Mouse (Mus musculus) heart, embryonic 13.5 days (tissue): ENCODE measurements around the gene Vsig2. TPM values are rescaled to one million over a fixed set of nuclear protein-coding genes. Genes with fewer than 3 reads are reported as not detected.
A peak's percentile ranks its signal among the peaks of the same experiment; 100 is the strongest.

ENCODE experiments used
- ATAC-seq: fragments of 200-750 bp; cut with Nextera tagmentation; 2 replicates; pipeline ENCODE4 v1.8.0; 2017; ENCODE audit warnings: moderate TSS enrichment; ENCODE audit not compliant: insufficient number of reproducible peaks, low FRiP score, low TSS enrichment; ENCODE audit errors: extremely low read depth
- H3K27ac ChIP-seq: fragments of 300-500 bp; sonication (generic); replicated peaks from 2 replicates; pipeline ENCODE4 v1.5.1; 2015; ENCODE audit warnings: moderate library complexity, mild to moderate bottlenecking, inconsistent platforms
- H3K27me3 ChIP-seq: fragments of 300-500 bp; sonication (generic); replicated peaks from 2 replicates; pipeline ENCODE4 v1.6.1; 2015; ENCODE audit warnings: mild to moderate bottlenecking, inconsistent platforms
- H3K36me3 ChIP-seq: fragments of 300-500 bp; sonication (generic); 2 replicates; pipeline ENCODE4 v1.6.1; 2015; ENCODE audit warnings: mild to moderate bottlenecking, inconsistent platforms
- H3K4me1 ChIP-seq: fragments of 300-500 bp; sonication (generic); 2 replicates; pipeline ENCODE4 v1.6.1; 2015; ENCODE audit warnings: inconsistent platforms
- H3K4me2 ChIP-seq: fragments of 300-500 bp; sonication (generic); 2 replicates; pipeline ENCODE4 v1.6.1; 2015; ENCODE audit warnings: inconsistent platforms, mild to moderate bottlenecking, moderate library complexity
- H3K4me3 ChIP-seq: fragments of 300-500 bp; sonication (generic); 2 replicates; pipeline ENCODE4 v1.5.1; 2015; ENCODE audit warnings: moderate library complexity, mild to moderate bottlenecking, inconsistent platforms
- H3K9ac ChIP-seq: fragments of 300-500 bp; sonication (generic); 2 replicates; pipeline ENCODE4 v1.6.1; 2015; ENCODE audit warnings: inconsistent platforms, mild to moderate bottlenecking, moderate library complexity
- H3K9me3 ChIP-seq: fragments of 300-500 bp; sonication (generic); 2 replicates; pipeline ENCODE4 v1.6.1; 2016; ENCODE audit warnings: inconsistent platforms
- WGBS: fragments of 180-500 bp; shearing (Covaris S2); methylation state at CpG from one replicate; pipeline ENCODE4 v1.1.7; 2015; ENCODE audit warnings: mixed read lengths; 5-methylcytosine and 5-hydroxymethylcytosine counted together
- polyA plus RNA-seq: library from polyadenylated mRNA; unstranded; fragments of >200 nt; fragmentation: Nextera tagmentation; extraction: Ambion mirVana; gene quantifications from 2 replicates; pipeline ENCODE4 v1.2.1, GENCODE M21; 2015

Gene Vsig2
- polyA plus RNA-seq = 1.4 and 1.6 TPM in 2 replicates

- WGBS = 46% methylated on average over 23 of the region's 23 CpGs
- peaks cover 10% of the 10 kb centered on the region; the same call in 1 of the 2 replicates for H3K36me3 ChIP-seq
- H3K4me1 ChIP-seq = peaks cover 35% of the 10 kb centered on the region
- H3K4me3 ChIP-seq = no peak within 1 kb of the TSS
- 0 out of 2 replicates have a peak within 1 kb of the TSS, but pooled peaks have one; percentile 12 for H3K27ac ChIP-seq
- ATAC-seq = no peak
- H3K27me3 ChIP-seq = peaks cover 16% of the 10 kb centered on the region; the same call in 1 of the 2 replicates
- H3K4me2 ChIP-seq = peak within 1 kb of the TSS; percentile 11; the same call in 1 of the 2 replicates
- no peak within 1 kb of the TSS for H3K9ac ChIP-seq
- no peaks in the 10 kb centered on the region for H3K9me3 ChIP-seq
Observed at GRCm38 (mm10) chr9:37539170-37540025, at the start of gene Vsig2. Gene Vsig2 (plus strand): TSS chr9:37539255.

- Histone ChIP-seq H3K36me3 (peaks cover 17% of the 10 kb centered on the region), H3K27ac (peak overlapping the region; percentile 100)
- 0% methylated on average over 74 of the region's 75 CpGs for WGBS
Observed at GRCm38 (mm10) chr9:37489446-37490120, 49.5 kb upstream of the Vsig2 start.

GRCm38 (mm10) chr9:37495761-37496160 lies 43.3 kb upstream of the Vsig2 start:
- Histone ChIP-seq H3K9ac (no peak overlapping the region), H3K4me2 (no peak overlapping the region), H3K27ac (no peak overlapping the region), H3K4me1 (peaks cover 24% of the 10 kb centered on the region), H3K4me3 (no peak overlapping the region), H3K36me3 (peaks cover 17% of the 10 kb centered on the region), H3K27me3 (no peaks in the 10 kb centered on the region), H3K9me3 (no peaks in the 10 kb centered on the region)
- 65% methylated on average over 3 of the region's 3 CpGs for WGBS
- no peak for ATAC-seq

More at GRCm38 (mm10) chr9:37489446-37490120, 49.5 kb upstream of the Vsig2 start:
- Histone ChIP-seq H3K9me3 (no peaks in the 10 kb centered on the region), H3K4me2 (peak overlapping the region; percentile 83), H3K4me3 (peak overlapping the region; percentile 97), H3K9ac (peak overlapping the region; percentile 98), H3K27me3 (no peaks in the 10 kb centered on the region), H3K4me1 (peaks cover 23% of the 10 kb centered on the region)
- ATAC-seq = peak; percentile 67

GRCm38 (mm10) chr9:37496325-37496724 lies 42.7 kb upstream of the Vsig2 start:
- H3K9ac ChIP-seq = no peak overlapping the region
- peaks cover 17% of the 10 kb centered on the region for H3K36me3 ChIP-seq
- no peak for ATAC-seq
- no peak overlapping the region for H3K27ac ChIP-seq
- no peak overlapping the region for H3K4me2 ChIP-seq
- no peaks in the 10 kb centered on the region for H3K27me3 ChIP-seq
- peaks cover 20% of the 10 kb centered on the region for H3K4me1 ChIP-seq
- H3K9me3 ChIP-seq = no peaks in the 10 kb centered on the region
- H3K4me3 ChIP-seq = no peak overlapping the region

- Histone ChIP-seq H3K27me3 (no peaks in the 10 kb centered on the region), H3K4me2 (no peak overlapping the region), H3K9me3 (no peaks in the 10 kb centered on the region), H3K9ac (no peak overlapping the region), H3K4me1 (peaks cover 13% of the 10 kb centered on the region; the same call in 1 of the 2 replicates), H3K4me3 (no peak overlapping the region), H3K27ac (no peak overlapping the region), H3K36me3 (no peaks in the 10 kb centered on the region)
- 65% methylated on average over 3 of the region's 3 CpGs for WGBS
- no peak for ATAC-seq
Observed at GRCm38 (mm10) chr9:37500201-37500600, 38.9 kb upstream of the Vsig2 start.

GRCm38 (mm10) chr9:37501170-37501569 lies 37.9 kb upstream of the Vsig2 start:
- 94% methylated on average over 1 of the region's 1 CpGs for WGBS
- H3K9me3 ChIP-seq = no peaks in the 10 kb centered on the region

GRCm38 (mm10) chr9:37504348-37504747 lies 34.7 kb upstream of the Vsig2 start:
- Histone ChIP-seq H3K4me3 (no peak overlapping the region), H3K36me3 (no peaks in the 10 kb centered on the region), H3K9ac (no peak overlapping the region), H3K27ac (no peak overlapping the region), H3K27me3 (no peaks in the 10 kb centered on the region), H3K4me2 (no peak overlapping the region), H3K4me1 (0 out of 2 replicates have a peak, but pooled peaks cover 3% of the 10 kb centered on the region), H3K9me3 (no peaks in the 10 kb centered on the region)
- no peak for ATAC-seq

More at GRCm38 (mm10) chr9:37501170-37501569, 37.9 kb upstream of the Vsig2 start:
- Histone ChIP-seq H3K9ac (no peak overlapping the region), H3K36me3 (no peaks in the 10 kb centered on the region), H3K4me2 (no peak overlapping the region), H3K4me1 (peaks cover 9% of the 10 kb centered on the region; the same call in 1 of the 2 replicates), H3K27me3 (no peaks in the 10 kb centered on the region), H3K4me3 (no peak overlapping the region), H3K27ac (no peak overlapping the region)
- ATAC-seq = no peak

GRCm38 (mm10) chr9:37506023-37506422 lies 33.0 kb upstream of the Vsig2 start:
- no peaks in the 10 kb centered on the region for H3K27me3 ChIP-seq
- no peak overlapping the region for H3K27ac ChIP-seq
- no peaks in the 10 kb centered on the region for H3K36me3 ChIP-seq
- H3K4me1 ChIP-seq = no peaks in the 10 kb centered on the region
- ATAC-seq = no peak
- WGBS = 91% methylated on average over 1 of the region's 1 CpGs
- no peak overlapping the region for H3K4me3 ChIP-seq
- no peak overlapping the region for H3K9ac ChIP-seq
- no peaks in the 10 kb centered on the region for H3K9me3 ChIP-seq
- H3K4me2 ChIP-seq = no peak overlapping the region

- Histone ChIP-seq H3K9me3 (no peaks in the 10 kb centered on the region), H3K27me3 (no peaks in the 10 kb centered on the region), H3K27ac (no peak overlapping the region), H3K4me2 (no peak overlapping the region), H3K4me1 (peaks cover 29% of the 10 kb centered on the region), H3K36me3 (no peaks in the 10 kb centered on the region), H3K4me3 (no peak overlapping the region), H3K9ac (no peak overlapping the region)
- WGBS = 86% methylated on average over 2 of the region's 2 CpGs
- no peak for ATAC-seq
Observed at GRCm38 (mm10) chr9:37512097-37512496, 27.0 kb upstream of the Vsig2 start.

- no peak overlapping the region for H3K9ac ChIP-seq
- 0 out of 2 replicates have a peak overlapping the region, but pooled peaks have one; percentile 2 for H3K27ac ChIP-seq
- no peak overlapping the region for H3K4me2 ChIP-seq
- peaks cover 29% of the 10 kb centered on the region for H3K4me1 ChIP-seq
- peaks cover 9% of the 10 kb centered on the region for H3K36me3 ChIP-seq
- H3K4me3 ChIP-seq = no peak overlapping the region
- WGBS = 62% methylated on average over 3 of the region's 3 CpGs
- no peaks in the 10 kb centered on the region for H3K27me3 ChIP-seq
- no peak for ATAC-seq
- H3K9me3 ChIP-seq = no peaks in the 10 kb centered on the region
Observed at GRCm38 (mm10) chr9:37514456-37514855, 24.6 kb upstream of the Vsig2 start.

GRCm38 (mm10) chr9:37517467-37517866 lies 21.6 kb upstream of the Vsig2 start:
- no peak overlapping the region for H3K27ac ChIP-seq
- no peaks in the 10 kb centered on the region for H3K27me3 ChIP-seq
- no peaks in the 10 kb centered on the region for H3K9me3 ChIP-seq
- 46% methylated on average over 1 of the region's 1 CpGs for WGBS
- peaks cover 36% of the 10 kb centered on the region for H3K36me3 ChIP-seq
- no peak overlapping the region for H3K4me3 ChIP-seq
- no peak overlapping the region for H3K9ac ChIP-seq
- peaks cover 29% of the 10 kb centered on the region for H3K4me1 ChIP-seq
- no peak for ATAC-seq
- no peak overlapping the region for H3K4me2 ChIP-seq
